Mouse (Mus musculus) lung, adult 10 weeks (tissue): ENCODE data around the gene Cd86. TPM values are rescaled to one million over a fixed set of nuclear protein-coding genes. Genes with fewer than 3 reads are reported as not detected.

Experiments used
- polyA plus RNA-seq: library from polyadenylated mRNA; stranded (reverse); fragments of 350-450 nt; fragmentation: Illumina TruSeq; extraction: RNeasy Lipid Tissue Mini Kit (QIAGEN cat#74804); gene quantifications from one replicate; pipeline ENCODE4 v1.2.3, GENCODE M21; 2014; ENCODE audit warnings: low read depth, low replicate concordance; ENCODE audit not compliant: insufficient read depth

Gene Cd86
- polyA plus RNA-seq = 4.6 TPM

GRCm38 (mm10) chr16:36665782-36666181, at the start of gene Cd86:
TSS of gene Cd86 (minus strand) at chr16:36666081.

GRCm38 (mm10) chr16:36693818-36694413, 28.0 kb upstream of the Cd86 start, which contains the start of gene Ildr1:
TSS of gene Ildr1 (plus strand) at chr16:36693978.

DNA sequence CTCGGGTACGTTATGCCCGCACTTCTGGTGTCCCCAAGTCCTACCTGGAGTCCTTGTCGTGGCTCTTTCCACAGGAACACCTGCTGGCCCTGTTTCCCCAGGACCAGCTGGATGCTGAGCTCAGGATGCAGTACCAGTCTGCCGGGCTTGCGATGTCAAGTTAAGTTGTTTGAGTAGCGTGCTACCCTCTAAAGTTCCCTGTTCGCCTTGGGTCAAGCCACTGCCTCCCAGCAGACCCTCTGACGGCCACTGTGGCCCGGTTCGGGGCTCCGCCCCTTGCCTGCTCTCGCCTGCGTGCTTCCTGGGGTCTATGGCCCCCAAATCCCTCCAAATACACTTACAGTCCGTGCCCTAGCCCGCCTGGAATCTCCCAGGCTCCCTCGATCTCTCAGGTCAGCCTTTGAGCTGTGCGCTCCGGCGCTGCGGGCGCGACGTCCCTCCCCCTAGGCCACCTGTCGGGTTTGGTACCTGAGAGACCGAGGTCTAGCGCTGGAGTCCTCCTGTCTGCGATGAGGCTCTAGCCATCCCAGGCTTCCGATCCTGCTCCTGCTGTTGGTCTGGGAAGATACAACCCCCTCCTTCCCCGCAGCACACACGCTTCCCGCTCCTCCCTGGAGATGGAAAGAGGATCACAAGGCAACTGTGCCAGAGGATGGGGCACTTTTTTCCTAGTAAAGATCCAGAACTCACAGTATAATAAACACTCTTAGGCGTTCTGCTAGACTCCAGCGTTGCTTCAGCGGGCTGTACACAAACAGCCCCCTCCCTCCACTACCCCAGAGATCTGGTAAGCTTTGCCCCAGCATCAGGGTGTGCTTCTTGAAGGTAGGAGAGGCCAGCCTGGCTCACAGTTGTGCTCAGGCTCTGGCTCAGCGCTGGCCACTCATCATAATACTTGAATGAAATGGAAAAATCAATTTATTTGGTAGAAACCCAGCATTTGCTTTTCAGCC, 104.2 kb downstream of the Cd86 start, which contains the start of gene Casr:
TSS of gene Casr (minus strand) at position 756 of the 953 bp plus-strand sequence.

Other genes with a start within 250 kb of the Cd86 start
- not detected for gene Stfa3, start 210.7 kb downstream of the Cd86 start, polyA plus RNA-seq
- not detected for gene Casr, start 103.9 kb downstream of the Cd86 start, polyA plus RNA-seq
- gene Ildr1, start 27.9 kb upstream of the Cd86 start, polyA plus RNA-seq = 4.8 TPM
- 28.6 TPM for gene Slc15a2, start 118.9 kb upstream of the Cd86 start, polyA plus RNA-seq
- 11.3 TPM for gene Iqcb1, start 162.3 kb upstream of the Cd86 start, polyA plus RNA-seq
- 1.8 TPM for gene Eaf2, start 208.9 kb upstream of the Cd86 start, polyA plus RNA-seq
- gene Golgb1, start 209.1 kb upstream of the Cd86 start, polyA plus RNA-seq = 13.9 TPM